Mouse (Mus musculus) T-helper 1 cell (primary cell): ENCODE data around the gene Scnn1a.

ENCODE experiments used
- in situ Hi-C: fragments of 300-600 bp; cut with MboI, MseI; formaldehyde crosslinking; loops from one replicate; pipeline ENCODE4 v1.15.1; 2025; ENCODE audit warnings: high pct_unique_total_duplicates

The Scnn1a gene

DNA sequence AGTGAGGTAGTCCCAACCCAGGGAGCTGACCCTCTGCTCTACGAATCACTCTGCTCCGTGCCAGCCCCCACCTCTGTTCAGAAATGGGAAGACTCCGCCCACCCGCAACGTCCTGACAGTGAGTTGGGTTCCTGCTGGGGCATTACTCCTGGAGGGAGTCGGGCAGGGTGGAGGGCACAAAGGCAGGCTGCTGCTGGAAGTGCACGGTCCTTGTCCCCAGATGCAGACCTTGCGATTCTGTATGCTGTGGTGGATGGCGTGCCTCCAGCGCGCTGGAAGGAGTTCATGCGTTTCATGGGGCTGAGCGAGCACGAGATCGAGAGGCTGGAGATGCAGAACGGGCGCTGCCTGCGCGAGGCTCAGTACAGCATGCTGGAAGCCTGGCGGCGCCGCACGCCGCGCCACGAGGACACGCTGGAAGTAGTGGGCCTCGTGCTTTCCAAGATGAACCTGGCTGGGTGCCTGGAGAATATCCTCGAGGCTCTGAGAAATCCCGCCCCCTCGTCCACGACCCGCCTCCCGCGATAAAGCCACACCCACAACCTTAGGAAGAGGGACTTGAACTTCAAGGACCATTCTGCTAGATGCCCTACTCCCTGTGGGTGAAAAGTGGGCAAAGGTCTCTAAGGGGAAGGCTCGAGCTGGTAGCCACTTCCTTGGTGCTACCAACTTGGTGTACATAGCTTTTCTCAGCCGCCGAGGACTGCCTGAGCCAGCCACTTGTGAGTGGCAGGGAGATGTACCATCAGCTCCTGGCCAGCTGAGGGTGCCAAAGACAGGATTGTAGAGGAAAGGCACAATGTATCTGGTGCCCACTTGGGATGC, 41.2 kb downstream of the Scnn1a start:
- in situ Hi-C loops: loop anchor here (5.0 kb wide), 1 partner anchor 89 kb away; no protein-coding TSS in a partner anchor

DNA sequence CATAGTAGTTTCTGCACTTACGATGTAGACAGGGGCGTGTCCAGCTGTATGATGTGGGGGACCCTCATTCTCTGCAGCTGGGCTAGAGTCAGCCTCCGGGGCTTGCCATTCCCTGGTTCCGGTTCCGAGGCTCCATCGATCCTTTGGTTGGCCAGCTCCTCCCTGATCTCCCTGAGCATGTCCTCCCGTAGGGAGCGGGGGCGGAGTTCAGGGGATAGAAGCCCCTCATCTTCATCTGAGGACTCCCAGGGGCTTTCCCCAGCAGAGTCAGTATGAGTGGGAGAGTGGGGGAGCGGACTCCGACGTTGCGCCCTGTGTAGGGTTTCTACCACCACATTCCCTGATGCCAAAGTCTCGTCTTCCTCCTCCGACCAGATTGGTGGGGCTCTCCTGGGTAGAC, 42.6 kb downstream of the Scnn1a start:
- in situ Hi-C loops: loop anchor here (5.0 kb wide), 1 partner anchor 91 kb away; no protein-coding TSS in a partner anchor

DNA sequence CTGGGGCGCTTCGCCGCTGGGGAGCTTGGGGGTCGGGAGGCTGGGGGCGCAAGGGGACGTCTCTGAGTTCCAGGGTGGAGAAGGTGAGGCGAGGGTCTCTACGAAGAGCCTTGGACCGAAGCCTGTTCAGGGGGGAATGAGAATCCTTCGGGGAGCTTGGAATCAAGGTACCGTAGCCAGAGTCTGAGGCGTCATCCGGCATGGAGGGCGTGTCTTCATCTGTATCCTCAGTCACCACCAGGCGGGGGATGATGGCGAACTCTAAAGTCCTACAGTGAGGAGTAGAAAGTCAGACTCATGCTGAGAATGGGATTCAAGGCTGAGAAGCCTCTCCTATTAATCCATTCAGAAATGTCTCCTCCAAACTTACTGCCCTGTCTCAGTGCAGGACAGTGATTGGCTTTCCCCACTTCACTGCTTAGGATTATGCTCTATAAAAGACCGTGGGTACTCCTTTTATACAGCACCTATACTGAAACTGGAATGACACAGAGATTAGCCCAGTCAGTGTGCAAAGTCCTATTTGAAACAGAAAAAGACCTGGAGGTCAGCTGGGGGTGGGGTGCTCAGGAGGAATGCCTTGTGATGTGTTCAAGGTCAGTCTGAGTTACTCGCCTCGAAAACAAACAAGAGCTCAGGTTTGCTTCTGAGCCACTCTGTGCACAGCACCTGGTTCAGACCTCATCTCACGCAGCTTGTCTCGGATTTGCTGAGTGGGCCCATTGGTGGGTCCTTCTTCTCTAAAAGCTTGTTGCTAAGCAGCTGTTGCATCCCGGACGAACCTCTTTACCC, 43.2 kb downstream of the Scnn1a start:
- in situ Hi-C loops: loop anchor here (5.0 kb wide), 1 partner anchor 91 kb away; no protein-coding TSS in a partner anchor

DNA sequence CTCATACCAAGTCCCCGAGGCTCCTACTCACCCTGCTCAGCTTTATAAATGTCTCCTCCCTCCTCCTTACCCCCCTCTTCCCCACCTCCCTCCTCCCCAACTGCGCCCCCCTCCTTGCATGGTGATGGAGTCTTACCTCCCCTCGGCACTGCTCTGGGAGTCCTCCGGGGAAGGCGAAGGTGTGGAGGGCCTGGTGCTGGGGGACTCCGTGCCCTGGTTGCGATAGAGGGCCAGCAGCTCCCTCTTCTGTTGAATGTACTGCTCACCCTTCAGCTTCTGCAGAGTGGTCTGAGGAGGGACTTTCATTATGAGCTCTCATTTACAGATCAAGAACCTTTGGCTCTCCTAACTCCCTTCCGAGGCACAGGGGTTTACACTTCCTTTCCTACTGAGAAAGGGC, 44.0 kb downstream of the Scnn1a start:
- in situ Hi-C loops: loop anchor here (5.0 kb wide), 1 partner anchor 92 kb away; no protein-coding TSS in a partner anchor

DNA sequence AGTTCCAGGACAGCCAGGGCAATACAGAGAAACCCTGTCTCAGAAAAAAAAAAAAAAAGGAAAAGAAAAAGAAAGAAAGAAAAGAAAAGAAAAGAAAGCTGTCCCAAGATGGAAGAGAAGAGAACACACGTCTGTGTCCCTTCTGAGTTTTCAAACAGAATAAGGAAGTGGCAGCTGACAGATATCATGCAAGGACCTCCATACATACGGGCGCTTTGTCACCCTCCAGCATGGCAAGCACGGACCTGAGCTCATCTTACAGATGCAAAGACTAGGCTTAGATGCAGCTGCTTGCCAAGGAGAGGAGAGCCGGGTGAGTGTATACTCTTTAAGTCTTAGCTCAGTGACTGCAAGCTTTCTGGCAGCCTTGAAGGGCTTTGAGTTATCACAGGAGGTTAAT, 45.1 kb downstream of the Scnn1a start:
- in situ Hi-C loops: no loop called here

DNA sequence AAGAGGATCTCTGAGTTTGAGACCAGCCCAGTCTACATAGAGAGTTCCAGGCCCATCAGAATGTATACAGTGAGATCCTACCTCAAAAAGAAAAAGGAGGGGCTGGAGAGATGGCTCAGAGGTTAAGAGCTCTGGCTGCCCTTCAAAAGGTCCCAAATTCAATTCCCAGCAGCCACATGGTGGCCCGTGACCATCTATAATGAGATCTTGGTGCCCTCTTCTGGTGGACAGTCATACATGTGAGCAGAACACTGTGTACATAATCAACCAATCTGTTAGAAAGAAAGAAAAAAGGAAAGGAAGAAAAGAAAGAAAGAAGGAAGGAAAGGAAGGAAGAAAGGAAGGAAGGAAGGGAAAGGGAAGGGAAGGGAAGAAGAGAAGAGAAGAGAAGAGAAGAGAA, 45.7 kb downstream of the Scnn1a start:
- in situ Hi-C loops: no loop called here

DNA sequence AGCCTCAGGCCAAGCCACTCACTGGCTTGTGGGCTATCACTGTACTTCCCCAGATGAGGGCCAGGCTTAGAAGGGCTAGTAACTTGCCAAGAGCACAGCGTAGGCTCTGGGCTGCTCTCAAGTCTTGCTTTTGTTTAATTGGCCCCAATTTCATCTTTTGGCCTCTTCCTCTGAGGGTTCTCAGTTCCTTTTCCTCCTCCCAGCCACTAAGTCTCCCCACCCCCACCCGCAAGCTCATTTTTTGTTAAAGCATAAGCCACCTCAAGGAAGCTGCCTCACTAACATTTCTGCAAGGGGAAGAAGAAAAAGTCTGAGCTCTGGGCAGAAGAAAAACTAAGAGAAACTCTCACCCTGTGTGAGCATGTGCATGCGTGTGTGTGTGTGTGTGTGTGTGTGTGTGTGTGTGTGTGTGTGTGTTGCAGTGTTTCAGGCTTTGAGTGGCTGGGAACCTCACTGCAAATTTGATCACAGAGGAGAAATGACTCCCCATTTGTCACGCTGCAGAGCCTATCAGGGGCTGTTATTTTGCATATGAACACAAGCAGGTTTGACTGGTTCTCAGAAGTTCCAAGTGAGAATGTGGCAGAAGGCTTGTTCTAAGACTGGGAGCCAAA, 47.4 kb downstream of the Scnn1a start:
- in situ Hi-C loops: no loop called here

DNA sequence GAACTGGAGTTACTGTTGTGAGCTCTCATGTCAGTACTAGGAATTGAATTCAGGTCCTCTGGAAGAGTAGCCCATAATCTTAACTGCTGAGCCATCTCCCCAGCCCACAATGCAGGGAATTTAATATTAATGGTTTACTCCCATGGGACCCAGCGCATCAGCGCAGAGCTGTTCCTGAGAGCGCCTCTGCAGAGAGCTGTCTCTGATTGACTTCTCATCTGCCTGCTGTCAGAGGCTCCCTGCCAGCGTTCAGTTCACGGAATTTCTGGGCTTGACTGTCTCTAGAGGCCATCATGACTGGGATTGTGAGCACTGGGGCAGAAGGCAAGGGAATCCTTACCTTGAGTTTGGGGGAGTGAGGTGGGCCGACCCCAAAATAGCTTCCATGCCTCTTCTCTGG, 56.6 kb downstream of the Scnn1a start:
- in situ Hi-C loops: no loop called here

DNA sequence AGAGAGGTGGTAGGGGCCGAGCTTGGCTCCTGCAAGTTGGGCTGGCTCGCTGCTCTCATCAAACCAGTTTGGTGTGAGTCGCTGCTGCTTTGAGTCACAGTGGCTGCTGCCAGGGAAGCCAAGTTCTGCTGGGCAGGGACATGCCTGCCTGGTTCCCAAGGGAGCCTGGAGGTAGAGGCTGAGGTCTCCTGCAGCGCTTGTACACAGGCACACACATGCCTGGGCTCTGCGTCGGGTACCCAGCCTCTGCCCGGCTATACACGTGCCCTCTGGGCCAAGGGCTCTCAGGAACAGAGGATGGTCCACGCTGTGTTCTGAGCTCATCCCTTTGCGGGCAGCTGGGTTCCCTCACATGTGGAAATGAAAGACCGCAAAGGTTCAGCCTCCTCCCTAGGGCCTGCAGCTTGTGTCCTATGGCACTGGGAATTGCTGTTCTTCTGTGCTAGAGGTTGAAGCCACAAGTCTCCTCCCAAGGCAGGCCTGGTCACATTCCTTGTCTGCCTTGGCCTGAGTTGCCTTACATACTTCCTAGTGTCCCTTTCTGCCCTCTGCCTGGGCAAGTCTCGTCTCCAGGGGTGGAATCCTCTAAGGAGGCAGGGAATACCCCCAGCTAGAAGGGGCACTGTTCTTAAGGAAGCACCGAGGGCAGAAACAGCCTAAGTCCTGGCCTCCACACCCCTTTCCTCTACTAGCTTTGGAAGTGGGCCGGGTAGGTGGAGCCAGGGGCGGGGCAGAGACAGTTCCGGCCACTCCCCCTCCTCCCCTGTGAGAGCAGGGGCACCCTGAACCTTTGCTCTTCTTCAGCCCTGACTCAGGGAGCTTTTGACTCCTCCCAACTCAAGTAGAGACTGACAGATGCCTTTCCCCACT, 57.4 kb downstream of the Scnn1a start:
- in situ Hi-C loops: no loop called here

DNA sequence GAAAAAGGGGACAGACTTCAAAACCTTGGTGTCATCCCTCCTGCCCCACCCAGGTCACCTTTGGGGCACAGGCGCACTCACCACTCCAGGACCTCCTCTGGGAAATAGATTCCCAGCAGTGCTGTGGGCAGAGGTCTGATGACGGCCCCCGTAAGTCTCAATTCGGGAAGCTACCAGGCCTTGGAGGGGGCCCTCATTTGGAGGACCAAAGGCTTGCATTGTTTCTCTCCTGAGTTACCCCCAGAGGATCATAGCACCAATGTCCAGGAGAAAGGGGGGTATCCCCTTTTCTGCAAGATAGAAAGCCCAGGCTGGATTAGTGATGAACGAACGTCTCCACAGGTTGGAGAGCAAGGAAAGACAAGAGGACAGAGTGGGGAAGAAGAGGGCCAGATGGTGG, 58.2 kb downstream of the Scnn1a start:
- in situ Hi-C loops: no loop called here

DNA sequence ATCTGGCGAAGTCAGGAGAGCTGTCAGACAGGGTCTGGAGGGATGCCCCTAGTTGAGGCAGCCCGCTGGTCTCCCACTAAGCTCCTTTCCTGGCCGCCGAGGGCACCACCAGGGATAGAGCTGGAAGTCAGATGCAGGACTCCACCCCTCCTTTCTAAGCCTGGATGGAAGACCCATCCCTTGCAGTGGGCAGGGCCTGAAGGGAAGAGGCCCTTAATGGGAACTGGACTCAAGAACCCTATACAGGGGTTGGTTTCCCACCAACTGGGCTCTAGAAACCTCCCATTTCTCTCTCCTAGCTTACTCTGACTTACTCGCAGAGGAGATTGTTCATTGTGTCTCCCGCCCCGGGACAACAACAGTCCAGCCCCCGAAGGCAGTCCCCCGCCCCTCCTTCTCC, 59.3 kb downstream of the Scnn1a start:
- in situ Hi-C loops: no loop called here

DNA sequence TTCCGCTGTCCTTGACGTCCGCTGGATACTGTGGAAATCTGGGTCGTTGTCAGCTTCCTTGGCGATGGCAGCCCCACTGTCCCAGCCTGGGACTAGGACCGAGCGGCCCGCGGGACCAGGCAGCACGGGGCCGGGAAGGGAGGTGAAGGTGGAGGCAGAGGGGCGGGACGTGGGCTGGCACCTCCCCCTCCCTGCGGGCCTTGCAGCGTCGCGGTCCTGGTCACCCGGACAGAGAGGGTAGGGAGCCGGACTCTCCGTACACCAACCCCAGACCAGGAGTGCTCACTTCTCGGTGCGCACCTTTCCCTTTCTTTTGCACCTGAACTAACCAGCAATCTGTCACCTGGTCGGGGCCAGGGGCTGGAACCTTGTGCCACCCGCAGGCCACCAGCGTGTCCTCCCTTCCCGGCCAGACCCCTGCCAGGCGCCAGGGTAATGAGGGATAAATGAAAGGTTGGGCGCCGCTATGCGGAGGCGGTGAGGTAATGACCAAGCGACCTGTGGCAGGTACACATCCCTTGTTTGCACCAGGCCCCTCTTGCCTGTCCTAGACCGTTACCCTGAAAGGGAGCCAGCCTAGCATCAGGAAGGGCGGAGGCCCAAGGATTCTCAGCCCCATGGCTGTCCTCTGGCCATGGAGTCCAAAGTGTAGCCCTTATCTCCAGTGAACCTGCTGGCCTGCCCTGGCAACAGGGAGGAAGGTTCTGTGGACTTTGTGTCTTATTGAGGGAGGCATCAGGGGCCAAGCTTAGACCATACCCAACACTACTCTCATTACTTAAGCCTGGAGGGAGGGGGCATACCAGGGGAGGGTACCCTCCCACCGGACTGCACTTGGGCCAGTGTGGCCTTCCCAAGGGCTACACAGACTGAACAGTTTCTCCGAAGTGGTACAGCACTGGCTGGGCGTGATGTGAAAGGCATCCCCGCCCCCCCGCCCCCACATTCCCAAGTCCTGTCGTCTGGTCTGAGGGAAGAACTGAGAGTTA, 60.2 kb downstream of the Scnn1a start, which contains the start of gene Plekhg6:
Gene Plekhg6, minus strand, starts transcription at position 422 of the 989 bp plus-strand sequence.
- in situ Hi-C loops: no loop called here

DNA sequence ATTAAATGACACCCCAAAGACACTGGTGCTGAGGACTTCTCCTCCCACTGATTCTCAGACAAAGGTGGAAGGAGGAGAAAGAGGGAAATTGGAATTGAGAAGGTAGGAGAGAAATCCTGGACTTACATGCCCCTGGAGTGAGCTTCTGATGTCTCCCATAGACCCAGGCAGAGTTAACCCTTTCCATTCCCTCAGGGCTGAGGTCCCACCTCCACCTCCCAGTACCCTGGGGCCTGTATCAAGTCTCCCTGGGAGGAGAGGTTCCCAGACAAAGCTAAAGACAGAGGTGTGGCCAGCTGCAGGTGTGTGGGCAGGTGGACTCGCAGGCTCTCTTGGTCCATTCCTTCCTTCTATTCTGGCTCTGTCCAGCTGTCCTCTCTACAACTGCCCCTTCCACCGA, 61.6 kb downstream of the Scnn1a start:
- in situ Hi-C loops: no loop called here

DNA sequence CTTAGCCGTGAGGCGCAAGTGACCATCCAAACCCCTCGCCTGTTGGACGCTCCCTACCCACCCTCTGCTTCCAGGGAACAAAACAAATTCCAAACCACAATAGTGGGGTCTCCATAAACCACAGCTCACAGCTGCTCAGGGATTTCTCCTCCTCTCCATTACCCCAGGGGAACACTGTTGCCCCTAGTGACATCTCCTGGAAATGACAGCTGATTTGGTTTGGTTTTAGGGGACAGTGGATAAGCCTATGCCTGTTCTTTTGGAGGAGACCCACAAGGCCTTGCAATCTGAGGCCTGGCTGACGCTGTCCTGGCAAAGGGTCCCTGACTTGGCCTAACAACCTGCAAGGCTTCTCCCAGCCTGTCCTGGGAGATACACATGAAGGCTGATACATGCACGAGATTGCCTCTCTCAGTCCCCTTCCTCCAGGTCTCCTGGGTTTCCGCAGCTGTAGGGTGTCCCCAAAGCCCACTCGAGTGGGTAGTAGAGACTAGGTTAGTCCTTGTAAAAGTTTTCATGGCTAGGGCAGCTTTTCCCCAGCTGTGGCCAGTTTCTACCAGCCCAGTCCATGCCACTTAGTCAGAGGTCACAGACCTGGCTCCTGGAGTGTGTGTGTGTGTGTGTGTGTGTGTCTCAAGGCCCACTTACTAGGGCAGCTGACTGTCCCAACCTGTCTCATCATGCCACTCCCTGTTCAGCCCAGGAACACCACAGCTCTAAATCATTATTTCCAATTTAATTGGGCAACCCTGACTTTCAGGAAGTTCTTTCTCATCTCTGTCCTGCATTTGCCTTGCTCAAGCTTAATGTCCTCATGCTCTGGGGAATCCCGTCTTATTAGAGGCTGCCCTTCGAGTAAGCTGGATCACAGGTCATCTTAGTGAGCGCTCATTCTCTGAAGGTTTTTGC, 64.9 kb downstream of the Scnn1a start:
- in situ Hi-C loops: no loop called here

DNA sequence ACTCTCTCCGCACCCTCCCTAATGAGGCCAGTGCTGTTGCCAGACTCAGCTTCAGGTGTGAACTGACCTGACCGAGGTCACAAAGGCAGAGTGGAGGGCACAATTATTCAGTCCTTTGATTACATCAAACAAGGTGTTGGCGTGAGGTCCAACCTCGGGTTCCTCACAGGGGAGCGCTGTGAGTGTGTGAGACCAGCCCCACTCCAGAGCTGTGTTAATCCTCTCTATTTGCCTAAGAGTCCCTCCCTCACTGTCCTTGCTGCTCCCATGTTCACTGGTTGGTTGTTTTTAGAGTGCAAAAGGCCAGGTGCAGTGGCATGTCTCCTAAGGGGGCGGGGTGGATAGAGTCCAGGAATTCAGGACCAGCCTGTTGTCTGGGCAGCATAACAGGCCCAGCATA, 65.6 kb downstream of the Scnn1a start:
- in situ Hi-C loops: no loop called here

DNA sequence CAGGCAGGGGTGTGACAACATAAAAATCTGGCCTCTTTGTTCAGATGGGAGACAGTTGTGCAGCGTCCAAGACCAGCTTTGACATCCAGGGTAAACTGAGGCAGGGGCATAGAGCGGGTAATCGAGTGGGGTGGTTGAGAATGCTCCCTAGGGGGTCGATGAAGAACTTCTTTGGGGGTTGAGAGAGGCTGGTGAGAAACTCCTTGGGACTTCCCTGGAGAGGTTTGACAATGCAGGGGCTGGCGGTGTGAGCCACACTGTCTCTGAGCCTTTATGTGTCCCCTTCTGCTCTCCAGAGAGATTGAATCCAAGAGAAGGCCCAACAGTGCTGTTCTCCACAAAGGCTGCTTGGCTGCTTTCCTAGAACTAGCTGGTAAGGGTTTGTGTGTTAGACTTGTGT, 69.4 kb downstream of the Scnn1a start:
- in situ Hi-C loops: no loop called here
